31 mouse cellular contexts compared by ENCODE assay signal in genomic region chr14:118598757-118599156, GRCm38 (mm10).
"Had no signal": no experiment of that assay in that cellular context is flagged by ENCODE, and none has a peak within 500 bp of the region (broad histone marks: within the 10 kb centered on the region; RNA-seq: fewer than 3 reads in every experiment).

No protein-coding gene starts in this region.

- H3K27ac ChIP-seq: heart, embryonic 13.5 days; heart, embryonic 15.5 days; hindbrain, embryonic 10.5 days; hindbrain, embryonic 12.5 days; hindbrain, embryonic 13.5 days; hindbrain, embryonic 14.5 days; hindbrain, embryonic 15.5 days; hindbrain, postnatal 0 days; intestine, embryonic 15.5 days; kidney, embryonic 15.5 days; kidney, postnatal 0 days; layer of hippocampus, adult 2 months; left cerebral cortex, adult 2 months had no signal

- H3K27me3 ChIP-seq: heart, embryonic 12.5 days; heart, embryonic 13.5 days; heart, embryonic 15.5 days; hindbrain, embryonic 12.5 days; hindbrain, embryonic 13.5 days; intestine, embryonic 15.5 days; kidney, embryonic 15.5 days had no signal

- H3K9me3 ChIP-seq: heart, embryonic 12.5 days; heart, embryonic 13.5 days; heart, embryonic 15.5 days; hindbrain, embryonic 10.5 days; hindbrain, embryonic 12.5 days; hindbrain, embryonic 13.5 days; hindbrain, embryonic 15.5 days; intestine, embryonic 15.5 days; kidney, embryonic 15.5 days had no signal

- H3K4me2 ChIP-seq: heart, embryonic 11.5 days; heart, embryonic 12.5 days; heart, embryonic 13.5 days; heart, embryonic 15.5 days; hindbrain, embryonic 12.5 days; hindbrain, embryonic 13.5 days; hindbrain, embryonic 14.5 days; hindbrain, embryonic 15.5 days; intestine, embryonic 15.5 days; kidney, embryonic 15.5 days had no signal

- H3K4me1 ChIP-seq: heart, embryonic 13.5 days; heart, embryonic 15.5 days; intestine, embryonic 15.5 days had no signal

- H3K4me3 ChIP-seq: heart, embryonic 12.5 days; heart, embryonic 13.5 days; heart, embryonic 15.5 days; hindbrain, embryonic 10.5 days; hindbrain, embryonic 12.5 days; hindbrain, embryonic 13.5 days; hindbrain, embryonic 15.5 days; intestine, embryonic 15.5 days; kidney, embryonic 15.5 days; layer of hippocampus, adult 2 months; left cerebral cortex, adult 2 months had no signal

- H3K9ac ChIP-seq: heart, embryonic 12.5 days; heart, embryonic 13.5 days; heart, embryonic 15.5 days; hindbrain, embryonic 12.5 days; hindbrain, embryonic 13.5 days; hindbrain, embryonic 14.5 days; hindbrain, embryonic 15.5 days; intestine, embryonic 15.5 days; kidney, embryonic 15.5 days had no signal

- DNase-seq: heart, postnatal 10 days; heart, postnatal 14 days; heart, postnatal 36 days; heart, postnatal 4 days; kidney, adult 11 months; kidney, adult 18-20 months; kidney, adult 2 months; kidney, adult 8-10 months; kidney, adult 9 months; kidney, postnatal 10 days; kidney, postnatal 14 days; kidney, postnatal 25 days; kidney, postnatal 36 days; kidney, postnatal 4 days; layer of hippocampus, adult 9-11 months; layer of hippocampus, postnatal 36 days had no signal

- H3K36me3 ChIP-seq: heart, embryonic 12.5 days; heart, embryonic 13.5 days; heart, embryonic 15.5 days; hindbrain, embryonic 12.5 days; hindbrain, embryonic 13.5 days; hindbrain, embryonic 15.5 days; intestine, embryonic 15.5 days had no signal
